Mouse (Mus musculus) hindbrain, embryonic 10.5 days (tissue): ENCODE results near the gene Idi2. TPM values are rescaled to one million over a fixed set of nuclear protein-coding genes. Genes with fewer than 3 reads are reported as not detected.

Experiments
- polyA plus RNA-seq: library from polyadenylated mRNA; unstranded; fragments of >200 nt; fragmentation: Nextera tagmentation; extraction: Ambion mirVana; gene quantifications from 2 replicates; pipeline ENCODE4 v1.2.1, GENCODE M21; 2016

Idi2 gene
- polyA plus RNA-seq, 1 experiment from 2014 or later, result not detected

Other genes with a start within 250 kb of the Idi2 start
- gene Wdr37, start 81.0 kb upstream of the Idi2 start, polyA plus RNA-seq, result 31.0 and 34.1 TPM in 2 replicates
- gene Idi1, start 67.4 kb upstream of the Idi2 start, polyA plus RNA-seq, result 122 and 154 TPM in 2 replicates
- gene Gm9745, start 4.6 kb upstream of the Idi2 start, polyA plus RNA-seq, result not detected in 2 replicates
- 75.1 and 112 TPM in 2 replicates for gene Gtpbp4, start 43.2 kb downstream of the Idi2 start, polyA plus RNA-seq
- gene Larp4b, start 141.0 kb downstream of the Idi2 start, polyA plus RNA-seq, result 25.9 and 31.5 TPM in 2 replicates